Mouse (Mus musculus) cortical plate, adult 2 months (tissue): ENCODE results near the gene Trpc2.

ENCODE experiments used
- CTCF ChIP-seq: fragments of 200-500 bp; IDR thresholded peaks from 2 replicates; pipeline ENCODE4 v1.5.1; 2011; ENCODE audit warnings: mild to moderate bottlenecking, control low read depth, low read length; ENCODE audit not compliant: insufficient read depth; ENCODE audit errors: extremely low read depth
- POLR2A ChIP-seq: fragments of 200-500 bp; IDR thresholded peaks from 2 replicates; pipeline ENCODE4 v1.6.1; 2011; ENCODE audit warnings: mild to moderate bottlenecking, low read length, control low read depth; ENCODE audit not compliant: insufficient read depth; ENCODE audit errors: extremely low read depth

GRCm38 (mm10) chr7:102116579-102117331, 33.8 kb downstream of the Trpc2 start, which contains the start of gene Chrna10:
- TF ChIP-seq CTCF (no peak), POLR2A (no peak)
